Mouse (Mus musculus): ENCODE data around the gene Ubl7.

DNA sequence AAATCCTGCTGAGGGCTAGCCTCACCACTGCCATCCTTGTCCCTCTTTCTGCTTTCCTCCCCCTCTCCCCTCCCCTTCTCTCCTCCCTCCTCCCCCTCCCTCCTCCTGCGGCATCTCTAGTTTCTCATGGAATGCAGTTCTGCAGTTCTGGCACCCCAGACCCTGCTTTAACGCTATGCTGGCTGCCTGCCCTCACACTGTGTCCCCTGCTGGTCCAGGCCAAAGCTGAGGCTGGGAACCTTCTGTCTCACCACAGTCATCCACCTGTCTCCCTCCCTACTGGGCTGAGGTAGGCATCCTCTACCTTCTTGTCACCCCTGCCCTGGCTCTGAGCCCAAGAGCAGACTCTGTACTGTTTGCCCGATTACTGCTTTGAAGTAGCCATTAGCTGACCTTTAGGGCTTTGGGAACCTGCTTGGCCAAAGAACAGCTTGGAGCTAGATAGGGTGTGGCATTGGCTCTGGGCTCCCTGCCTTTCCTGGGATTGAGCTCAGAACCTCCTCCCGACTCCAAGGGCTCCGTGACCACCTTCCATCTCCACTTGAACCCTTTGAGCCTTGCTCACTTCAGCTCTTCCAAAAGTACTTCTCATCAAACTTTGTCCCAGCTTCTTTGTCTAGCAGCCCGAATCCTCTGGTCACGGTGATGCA lies 36.7 kb downstream of the Ubl7 start:
- TF ChIP-seq CTCF (IDR thresholded peaks at IDR 0.05; ENCODE audit: low read depth, low read length) (no peak), TAL1 (conservative IDR thresholded peaks at IDR 0.05; ENCODE audit: low read depth, low read length) (no peak), POLR2AphosphoS5 (IDR thresholded peaks at IDR 0.05; ENCODE audit: insufficient replicate concordance, low read depth, low read length) (no peak), GATA2 (IDR thresholded peaks at IDR 0.05; ENCODE audit: borderline replicate concordance, low read depth, low read length) (no peak)
